Mouse (Mus musculus) testis, adult 2 months (tissue): Measurements from ENCODE around the gene Mgat3.

Experiments
- CTCF ChIP-seq: fragments of 200-500 bp; IDR thresholded peaks from 2 replicates; pipeline ENCODE4 v1.5.1; 2012; ENCODE audit warnings: low read depth, mild to moderate bottlenecking, inconsistent platforms, low read length, moderate library complexity; ENCODE audit not compliant: control insufficient read depth, insufficient read depth, insufficient replicate concordance
- POLR2A ChIP-seq: fragments of 200-500 bp; IDR thresholded peaks from 2 replicates; pipeline ENCODE4 v1.6.1; 2012; ENCODE audit warnings: low read depth, mild to moderate bottlenecking, inconsistent platforms, low read length, moderate library complexity; ENCODE audit not compliant: control insufficient read depth

DNA sequence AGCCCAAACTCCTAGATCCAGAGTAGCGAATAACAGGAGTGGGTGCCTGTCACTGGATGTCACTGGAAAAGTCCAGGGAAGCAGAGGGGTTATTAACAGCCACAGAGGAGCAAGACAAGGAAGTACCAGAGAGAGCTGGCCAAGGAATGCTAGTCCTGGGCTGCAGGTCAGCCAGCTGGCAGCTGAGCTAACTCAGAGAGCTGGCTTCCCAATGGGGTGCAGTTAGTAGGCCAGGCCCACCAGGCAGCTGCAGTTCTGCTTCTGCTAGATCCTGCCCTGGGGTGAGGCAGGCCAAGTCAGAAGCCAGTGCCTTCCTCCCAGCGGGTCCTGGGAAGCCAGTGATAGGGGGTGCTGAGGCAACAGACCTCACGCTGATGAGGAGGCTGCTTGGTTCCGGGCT, 12.8 kb upstream of the Mgat3 start:
- TF ChIP-seq POLR2A (no peak), CTCF (no peak)
